Mouse (Mus musculus) ovary, postnatal 10 days (tissue): Measurements from ENCODE around the gene Zfp618.

Experiments used
- DNase-seq: peaks from one replicate; pipeline ENCODE4 v3.0.0; 2022; ENCODE audit warnings: low spot score

Gene Zfp618

DNA sequence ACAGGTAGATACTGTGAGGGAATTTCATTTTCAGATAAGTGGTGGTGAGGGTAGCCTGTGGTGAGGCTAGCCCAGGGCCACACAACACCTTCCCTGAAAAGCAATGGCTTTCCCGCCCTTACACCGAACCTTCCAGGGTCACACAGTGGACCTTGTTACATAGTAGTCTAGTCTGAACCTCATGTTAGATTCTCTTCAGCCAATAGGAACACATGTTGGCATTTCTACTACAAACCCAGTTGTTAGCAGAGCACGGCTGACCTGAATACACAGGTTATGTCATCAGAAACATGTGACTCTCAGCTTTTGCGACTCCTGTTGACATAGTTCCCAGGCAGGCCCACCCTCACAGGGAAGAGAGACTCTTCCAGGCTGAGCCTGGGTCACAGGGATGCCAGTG is 33.9 kb downstream of the Zfp618 start:
- DNase-seq: no peak

DNA sequence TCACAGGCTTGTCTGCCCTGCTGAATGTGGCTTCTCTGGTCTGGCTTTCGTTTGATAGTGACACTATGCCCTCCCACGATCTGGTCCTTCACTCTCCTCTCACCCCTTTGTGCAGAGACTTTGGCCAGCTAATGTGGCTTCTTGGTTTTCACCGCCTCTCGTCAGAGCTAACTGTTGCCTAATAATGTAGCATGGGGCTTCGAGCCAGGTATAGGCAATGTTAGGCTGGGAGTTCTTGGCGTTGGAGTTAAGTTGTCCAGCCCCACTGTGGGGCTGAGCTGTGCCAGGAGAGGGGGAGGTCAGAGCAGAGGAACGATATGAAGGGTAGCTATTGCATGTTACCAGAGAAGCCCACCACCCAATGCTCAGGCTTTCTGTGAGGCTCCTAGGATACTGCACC is 34.5 kb downstream of the Zfp618 start:
- no peak for DNase-seq

DNA sequence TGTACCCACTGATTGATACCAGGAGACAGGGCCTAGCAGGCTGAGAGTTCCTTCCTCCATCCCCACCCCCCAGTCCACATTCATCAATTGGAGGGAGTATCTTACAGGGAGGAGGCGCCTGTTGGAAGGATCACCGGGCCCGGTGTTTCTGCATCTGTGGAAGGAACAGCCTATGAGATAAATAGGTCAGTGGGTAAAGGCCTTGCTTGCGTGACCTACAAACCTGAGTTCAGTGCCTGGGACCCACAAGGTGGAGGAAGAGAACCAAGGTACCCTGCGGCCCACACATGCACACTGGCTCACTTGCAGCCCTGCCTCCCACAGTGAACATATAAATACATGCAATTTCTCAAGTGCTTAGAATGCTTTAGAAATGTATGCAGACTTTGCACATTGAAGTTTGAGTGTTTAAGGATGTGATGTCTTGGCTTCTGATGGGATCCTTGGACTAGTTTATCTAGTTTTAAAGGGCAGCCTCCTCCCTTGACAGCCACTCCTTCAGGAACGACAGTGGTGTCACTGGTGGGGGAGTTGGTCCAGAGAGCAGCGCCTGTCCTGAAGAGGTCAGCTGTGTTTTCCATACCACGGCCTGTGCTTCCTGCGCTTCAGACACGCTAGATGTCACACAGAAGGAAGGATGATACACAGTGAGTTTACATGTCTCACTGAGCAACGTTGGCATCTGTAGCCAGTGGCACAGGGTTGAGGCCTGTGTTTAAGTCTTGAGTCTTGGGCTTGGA is 35.1 kb downstream of the Zfp618 start:
- no peak for DNase-seq

DNA sequence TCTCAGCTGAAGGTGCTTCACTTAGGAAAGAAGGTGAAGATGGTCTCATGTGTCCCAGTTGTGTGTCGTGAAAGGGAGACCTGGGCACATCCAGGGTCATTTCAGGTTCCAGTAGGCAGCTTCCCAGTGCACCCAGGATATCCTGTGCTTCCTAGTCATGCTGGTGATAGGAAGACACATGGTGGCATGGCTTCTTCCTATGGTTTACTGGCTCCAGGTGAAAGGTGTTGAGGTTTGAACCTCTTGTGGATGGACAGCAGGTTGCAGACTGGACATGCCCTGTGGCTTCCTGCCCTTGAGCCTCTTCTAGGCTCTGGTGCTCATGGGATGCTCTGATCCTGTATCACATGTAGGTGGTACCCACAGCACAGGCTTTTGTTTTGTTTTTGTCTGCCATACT is 37.0 kb downstream of the Zfp618 start:
- no peak for DNase-seq

DNA sequence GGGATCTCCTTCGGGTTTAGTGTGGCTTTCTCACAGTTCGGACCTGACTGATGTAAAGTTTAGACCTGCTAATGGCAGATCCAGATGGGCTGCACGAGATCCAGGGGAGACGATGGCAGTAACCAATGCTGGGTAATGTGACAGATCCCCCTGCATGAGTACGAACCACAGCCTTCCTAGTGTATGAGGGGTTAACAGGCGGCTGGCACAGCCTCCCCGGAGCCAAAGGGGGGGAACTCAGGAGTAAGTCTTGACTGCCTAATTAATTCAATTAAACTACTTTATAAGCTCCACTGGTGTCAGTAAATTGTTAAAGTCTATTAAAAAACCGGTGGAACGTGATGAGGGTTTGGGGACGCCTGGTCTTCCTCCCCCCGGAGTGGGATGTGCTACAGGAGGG is 39.1 kb downstream of the Zfp618 start:
- DNase-seq: no peak

DNA sequence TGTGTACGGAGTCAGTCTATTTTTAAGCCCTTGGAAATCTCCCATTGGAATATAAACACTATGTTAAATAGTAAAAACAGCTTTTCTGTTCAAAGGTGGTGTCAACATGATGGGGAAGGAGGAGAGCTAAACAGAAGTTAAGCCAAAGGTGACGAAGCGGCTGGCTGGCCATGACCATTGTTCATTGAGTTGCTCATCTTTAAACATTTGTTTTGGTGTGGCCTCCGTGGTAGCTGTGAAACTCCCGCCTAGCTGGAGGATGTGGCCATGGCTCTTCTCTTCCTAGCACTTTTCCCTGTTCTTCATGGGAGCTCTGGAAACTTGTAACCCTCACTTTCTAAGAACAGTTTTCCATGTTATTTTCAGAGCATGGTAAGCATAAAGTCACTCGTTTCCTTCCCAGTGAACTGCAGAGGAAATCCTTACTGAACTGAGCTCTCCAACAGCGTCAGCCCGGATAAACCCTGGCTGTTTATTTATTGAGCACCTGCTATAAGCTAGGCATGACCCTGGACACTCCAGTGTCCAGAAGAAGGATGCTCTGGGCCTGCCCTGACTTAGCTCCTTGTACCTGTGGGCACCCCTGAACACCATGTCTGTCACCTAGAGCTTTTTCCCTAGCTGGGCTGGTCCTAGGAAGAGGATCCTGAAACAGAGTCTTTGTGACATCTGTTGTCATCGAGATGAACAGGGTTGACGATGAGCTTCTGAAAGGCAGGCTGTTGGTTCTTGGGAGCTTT is 40.2 kb downstream of the Zfp618 start:
- no peak for DNase-seq

DNA sequence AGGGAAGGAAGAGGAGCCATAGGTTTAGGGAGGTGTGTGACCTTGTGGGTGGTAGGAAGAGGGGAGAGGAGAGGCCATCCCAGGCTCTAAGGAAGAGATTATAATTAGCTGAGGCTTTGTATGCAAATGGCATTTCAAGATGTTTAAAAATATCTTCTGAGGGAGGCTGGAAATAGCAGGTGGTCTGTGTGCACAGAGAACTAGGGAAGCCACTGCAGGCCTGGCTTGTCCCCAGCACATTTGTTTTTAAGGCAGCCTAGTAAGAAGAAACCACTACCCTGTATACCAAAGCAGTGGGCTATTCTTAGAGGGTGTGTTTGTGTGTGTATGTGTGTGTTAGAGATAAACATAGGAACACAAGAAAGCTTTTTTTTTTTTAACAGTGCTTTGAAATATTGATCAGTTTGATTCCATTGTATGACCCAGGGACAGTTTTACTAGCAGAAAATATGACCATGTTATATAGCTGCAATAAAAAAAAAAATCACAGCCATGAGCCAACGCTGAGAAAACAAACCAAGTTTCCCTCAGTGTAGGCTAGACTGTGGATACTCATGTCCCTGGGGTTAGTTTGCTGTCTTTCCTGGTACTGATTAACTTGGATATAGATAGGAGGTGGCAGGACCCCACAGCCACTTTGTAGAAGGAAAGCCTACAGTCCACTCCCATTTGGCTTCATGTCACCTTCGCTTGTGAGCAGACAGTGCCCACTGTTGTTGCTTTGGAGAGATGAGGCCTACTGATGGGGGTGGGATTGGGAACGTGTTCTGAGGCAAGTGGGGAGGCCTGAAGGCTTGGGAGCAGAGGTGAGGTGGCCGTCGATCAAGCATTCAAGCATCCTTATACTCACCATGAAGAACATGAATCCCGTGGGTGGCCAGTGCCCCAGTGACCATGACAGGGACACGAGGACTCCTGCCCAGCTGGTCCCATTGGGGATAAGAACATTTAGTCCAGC is 41.1 kb downstream of the Zfp618 start:
- no peak for DNase-seq

DNA sequence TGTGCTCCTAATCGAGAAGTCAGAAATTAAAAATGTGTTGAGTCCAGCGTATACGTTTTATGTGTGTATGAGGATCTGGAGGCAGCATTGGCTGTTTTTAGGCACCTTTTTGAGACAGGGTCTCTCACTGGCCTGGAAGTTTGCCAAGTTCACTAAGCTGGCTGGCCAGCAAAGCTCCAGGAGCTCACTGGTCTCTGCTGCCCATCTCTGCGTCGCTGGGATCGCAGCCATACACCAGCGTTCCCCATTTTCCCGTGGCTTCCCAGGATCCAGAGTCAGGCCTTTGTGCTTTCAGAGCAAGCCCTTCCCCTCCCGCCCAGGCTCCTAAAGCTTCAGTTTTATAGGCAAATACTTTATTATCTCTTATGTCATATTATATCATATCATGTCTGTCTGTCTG is 42.8 kb downstream of the Zfp618 start:
- no peak for DNase-seq

DNA sequence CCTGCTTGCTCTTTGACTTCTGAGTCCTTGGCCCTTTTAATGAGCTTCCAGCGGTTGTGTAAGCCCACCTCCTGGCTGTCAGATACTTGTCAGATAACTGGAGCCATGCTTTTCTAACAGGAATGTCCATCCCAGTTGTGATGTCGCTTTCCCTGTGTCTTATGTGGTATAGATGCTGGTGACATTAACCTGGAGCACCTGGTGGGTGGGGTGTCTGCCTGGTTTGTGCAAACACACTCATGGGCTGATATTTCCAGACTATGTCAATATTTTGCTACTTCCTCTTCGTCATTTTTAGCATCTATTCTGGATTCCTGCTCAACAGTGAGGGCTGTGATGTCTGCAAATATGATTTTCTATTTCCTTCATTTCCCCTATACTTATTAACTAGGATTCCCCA is 43.4 kb downstream of the Zfp618 start:
- no peak for DNase-seq

DNA sequence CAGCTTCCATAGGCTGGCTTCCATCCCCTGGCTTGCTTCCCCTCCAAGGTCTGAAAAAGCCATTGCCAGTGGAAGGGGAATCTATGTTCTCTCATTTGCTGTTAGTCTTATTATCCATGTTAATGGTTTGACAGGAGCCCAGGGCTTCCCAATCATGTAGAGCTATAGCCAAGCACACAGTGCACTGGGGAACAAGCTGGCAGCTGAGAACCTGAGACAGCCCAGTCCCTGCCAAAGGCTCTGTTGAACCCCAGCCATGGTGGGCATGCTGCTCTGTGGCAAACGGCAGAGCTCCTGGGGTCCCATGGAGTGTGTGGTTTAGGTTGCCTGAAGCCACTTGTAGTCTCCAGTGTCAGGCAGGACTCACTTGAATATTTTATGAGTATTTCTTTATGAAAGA is 44.4 kb downstream of the Zfp618 start:
- DNase-seq: no peak

DNA sequence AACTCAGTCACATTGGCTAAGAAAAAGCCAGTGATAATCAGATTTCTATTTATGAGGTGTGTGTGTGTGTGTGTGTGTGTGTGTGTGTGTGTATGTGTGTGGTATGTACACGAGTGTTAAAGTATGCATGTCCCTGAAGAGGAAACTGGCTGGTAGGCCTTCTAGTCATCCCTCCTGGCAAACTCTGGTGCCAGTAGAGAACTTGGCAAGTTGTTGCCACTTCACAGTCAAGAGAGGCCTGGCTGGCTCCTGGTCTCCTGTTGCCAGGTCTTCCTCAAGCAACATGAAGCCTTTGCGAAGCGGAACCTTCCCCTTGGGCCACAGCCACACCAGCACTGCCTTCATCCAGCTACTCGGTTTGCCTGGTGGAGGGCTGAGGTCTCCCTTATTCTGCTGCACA is 44.9 kb downstream of the Zfp618 start:
- DNase-seq: no peak

DNA sequence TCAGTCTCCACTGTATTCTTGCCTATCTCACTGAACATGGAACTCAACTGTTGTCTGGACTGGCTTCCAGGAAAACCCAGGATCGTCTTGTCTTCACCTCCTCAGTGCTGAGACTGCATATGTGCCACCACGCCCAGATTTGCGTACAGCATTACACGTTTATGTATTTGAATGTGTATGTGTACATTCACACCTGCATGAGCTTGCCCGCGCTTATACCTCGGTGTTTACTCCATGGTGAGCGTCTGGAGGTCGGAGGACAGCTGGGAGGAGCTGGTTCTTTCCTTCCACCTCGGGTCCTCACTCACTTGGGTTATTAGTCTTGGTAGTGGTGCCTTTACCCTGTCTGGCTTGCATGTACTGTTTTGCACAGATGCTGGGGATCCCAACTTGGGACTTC is 53.2 kb downstream of the Zfp618 start:
- DNase-seq: no peak

DNA sequence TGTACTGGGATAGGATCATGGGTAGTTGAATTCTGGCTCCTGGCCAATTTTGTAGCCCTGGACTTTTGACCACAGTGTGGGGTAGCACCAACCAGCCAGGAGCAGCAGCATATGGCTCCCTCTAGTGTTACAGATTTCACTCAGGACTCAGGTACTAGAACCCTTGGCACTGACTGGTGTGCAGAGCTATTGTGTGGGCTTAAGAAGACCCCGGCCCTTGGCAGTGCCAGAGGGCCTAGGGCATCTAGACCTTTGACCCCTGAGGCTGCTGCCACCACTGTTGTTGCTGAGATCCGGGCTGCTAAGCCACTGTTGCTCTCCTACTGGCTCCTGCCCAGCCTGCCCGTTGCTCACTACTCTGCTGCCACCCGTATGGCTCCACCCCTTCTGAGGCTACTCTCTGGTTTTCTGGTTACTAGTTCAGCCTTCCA is 54.1 kb downstream of the Zfp618 start:
- DNase-seq: no peak

DNA sequence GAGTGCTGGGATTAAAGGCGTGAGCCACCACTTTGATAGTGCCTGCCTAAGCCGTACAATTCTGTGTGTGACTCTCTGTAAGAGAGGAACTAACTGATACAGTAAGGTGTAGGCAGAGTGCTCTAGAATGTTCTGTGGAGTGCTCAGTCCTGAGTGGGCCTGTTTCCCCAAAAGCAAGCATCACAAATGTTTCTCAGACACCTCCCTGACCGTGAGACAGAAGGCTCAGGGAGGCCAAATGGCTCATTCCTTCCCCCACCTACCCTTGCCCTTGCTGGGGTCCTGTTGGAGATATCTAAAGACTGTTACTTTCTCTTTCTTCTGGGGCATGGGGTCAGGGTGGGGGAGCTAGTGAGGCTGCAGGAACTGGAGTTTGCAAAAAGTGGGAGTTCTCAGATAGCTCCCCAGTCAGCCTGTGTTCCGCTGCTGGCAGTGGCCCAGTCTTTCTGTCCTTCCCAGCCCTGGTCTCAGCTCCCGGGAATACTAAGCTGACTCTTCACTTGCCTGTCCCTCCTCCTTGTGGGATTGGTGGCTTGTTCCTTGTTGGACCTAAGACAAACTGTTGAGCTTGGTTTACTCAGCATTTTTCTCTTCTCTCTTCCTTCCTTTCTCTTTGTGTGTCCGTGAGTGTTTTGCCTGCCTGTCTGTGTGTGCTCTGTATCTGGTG is 55.8 kb downstream of the Zfp618 start:
- DNase-seq: no peak

DNA sequence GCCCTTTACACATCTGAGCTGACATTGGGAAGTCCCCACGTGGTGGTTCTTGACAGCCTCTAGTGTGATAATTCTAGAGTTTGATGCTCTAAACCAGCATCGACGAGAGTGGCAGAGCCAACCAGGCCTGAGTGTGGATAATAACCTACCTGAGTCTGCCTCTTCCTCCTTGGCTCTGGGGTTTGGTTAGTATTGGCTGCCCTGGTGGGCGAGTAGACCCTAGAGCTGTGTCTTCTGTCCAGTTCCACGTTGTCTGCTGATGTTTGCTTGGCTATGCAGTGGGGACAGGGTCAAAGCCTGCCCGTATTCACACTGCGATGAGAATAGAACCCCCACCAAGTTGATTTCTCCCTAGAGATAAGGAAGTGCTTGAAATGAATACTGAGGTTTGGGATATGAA is 58.1 kb downstream of the Zfp618 start:
- no peak for DNase-seq

DNA sequence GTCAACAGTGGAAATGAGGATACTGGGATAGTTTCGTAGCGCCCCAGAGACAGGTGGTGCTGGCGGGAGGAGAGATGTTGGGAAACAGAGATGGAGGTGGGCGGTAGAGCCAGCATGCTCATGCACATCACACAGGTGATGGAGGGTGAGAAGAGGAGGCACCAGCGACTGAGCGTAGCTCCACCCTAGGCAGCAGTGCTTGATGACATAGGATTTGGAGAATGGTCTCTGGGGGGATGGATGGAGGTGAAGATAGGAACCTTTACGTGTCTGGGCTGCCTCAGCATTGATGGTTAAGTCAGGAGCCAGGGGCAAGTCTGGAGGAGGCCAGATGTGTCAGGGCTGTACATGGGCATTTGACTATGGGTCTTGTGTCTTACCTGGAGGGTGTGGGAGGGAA is 58.7 kb downstream of the Zfp618 start:
- DNase-seq: no peak

DNA sequence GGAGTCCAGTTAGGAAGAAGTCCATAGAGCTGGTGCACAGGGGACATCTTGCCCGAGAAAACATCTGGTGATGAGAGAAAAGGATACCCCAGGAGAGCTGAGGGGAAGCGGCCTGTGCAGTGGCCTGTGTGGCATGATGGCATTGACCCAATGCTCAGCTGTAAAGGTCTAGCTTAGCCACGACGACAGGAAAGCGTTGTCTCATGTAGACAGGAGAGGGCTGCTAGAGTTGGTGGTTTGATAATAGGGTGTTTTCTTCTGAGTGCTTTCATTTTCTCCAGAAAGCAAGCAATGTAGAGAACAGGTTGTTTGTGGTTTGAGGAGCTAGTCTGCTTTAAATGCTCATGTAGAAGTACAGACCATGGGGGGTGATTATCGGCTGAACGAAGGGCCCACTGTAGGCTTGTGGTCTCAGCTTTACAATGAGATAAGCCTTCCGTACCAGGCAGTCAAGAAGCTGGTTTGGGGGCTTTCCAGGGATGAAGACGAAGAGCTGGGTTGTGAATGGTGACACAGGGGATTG is 59.4 kb downstream of the Zfp618 start:
- DNase-seq: no peak

DNA sequence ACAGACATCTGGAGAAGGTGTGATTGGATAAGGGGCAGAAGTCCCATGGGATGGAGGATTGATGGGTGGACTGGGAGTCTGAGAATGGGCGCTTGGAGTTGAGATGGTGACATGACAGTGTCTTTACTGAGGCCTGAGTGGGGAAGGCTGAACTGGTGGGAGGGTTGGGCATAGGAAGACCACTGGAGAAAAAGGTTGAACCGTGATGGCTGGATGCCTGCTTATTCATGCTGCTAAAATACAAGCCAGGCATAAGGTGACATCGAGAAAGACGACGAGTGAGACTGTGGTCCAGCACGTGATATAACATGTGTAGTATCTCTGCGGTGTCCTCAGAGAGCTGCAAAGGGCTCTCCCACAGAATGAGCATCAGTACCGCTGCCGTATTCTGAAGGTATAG is 59.9 kb downstream of the Zfp618 start:
- no peak for DNase-seq

DNA sequence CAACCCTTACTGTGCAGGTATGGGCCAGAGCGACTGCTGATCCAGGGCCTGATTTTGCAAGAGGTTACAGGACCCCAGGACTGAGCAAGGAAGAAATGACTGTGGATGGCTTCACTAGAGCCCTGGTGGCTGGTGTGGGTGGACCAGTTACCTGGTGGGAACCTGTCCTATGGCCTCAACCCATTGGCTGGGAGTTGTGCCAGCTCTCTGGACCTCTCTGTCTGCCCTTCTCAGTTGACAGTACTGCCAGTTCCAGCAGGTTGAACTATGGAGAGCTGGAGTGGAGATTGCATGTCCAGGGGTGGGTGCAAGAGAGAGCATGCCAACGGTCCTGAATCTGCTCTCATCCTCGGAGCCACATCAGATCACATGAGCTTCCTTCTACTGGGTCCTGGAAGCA is 60.9 kb downstream of the Zfp618 start:
- DNase-seq: no peak

DNA sequence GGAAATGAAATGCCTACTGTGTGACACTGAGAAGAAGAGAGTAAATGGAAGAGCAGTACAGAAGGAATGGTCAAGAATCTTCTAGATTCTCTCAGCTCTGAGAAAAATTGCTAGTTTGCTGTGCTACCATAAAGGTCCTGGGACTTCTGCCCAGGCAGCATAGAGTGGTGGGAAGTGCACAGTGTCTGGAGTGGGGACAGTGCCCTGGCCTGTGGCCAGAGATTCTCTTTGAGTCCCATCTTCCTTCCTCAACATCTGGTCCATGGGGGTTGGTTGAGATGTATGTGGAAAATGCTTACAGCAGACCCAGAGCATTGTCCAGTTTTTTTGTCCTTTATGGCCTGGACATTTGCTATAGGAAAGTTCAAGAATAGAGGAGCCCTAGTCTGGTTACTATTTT is 62.1 kb downstream of the Zfp618 start:
- no peak for DNase-seq

DNA sequence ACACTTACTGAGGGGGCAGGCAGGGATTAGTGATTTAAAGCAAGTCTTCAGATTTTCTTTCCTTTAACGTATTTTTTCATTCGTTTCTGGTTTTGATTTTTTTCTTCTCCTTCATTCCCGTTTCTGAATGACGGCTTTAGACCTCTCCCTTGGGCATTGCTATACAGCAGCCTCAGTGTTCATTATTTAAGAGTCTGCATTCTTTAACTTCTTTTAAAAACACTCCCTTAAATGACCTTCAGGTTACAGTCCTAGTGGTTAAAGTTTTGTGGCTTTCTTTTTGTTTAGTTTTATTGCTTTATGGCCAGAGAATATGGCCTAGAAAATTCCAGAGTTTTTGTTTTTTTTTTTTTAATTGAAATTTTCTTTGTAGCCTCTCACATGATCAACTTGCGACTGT is 64.8 kb downstream of the Zfp618 start:
- DNase-seq: no peak

DNA sequence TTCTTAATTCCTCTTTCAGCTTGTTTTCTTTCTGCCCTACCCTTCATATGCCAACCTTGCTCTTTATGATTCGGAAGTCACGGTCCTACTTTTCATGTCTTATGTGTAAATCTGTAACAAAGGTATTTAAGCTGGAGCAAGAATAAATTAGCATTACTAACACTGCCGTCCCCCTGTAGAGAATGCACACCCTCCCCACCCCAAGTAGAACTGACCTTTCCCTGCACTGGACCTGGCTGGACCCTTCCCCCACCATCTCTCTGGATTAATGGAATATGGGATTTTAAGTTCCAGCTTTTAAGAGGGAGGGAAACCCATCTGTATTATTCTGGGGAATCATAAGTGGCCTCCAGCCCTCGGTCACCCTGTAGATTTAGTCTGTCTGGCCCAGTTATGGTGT is 65.9 kb downstream of the Zfp618 start:
- no peak for DNase-seq
